Mouse (Mus musculus): Measurements from ENCODE around the gene Cnga1. TPM values are rescaled to one million over a fixed set of nuclear protein-coding genes. Genes with fewer than 3 reads are reported as not detected.

Gene Cnga1
- polyA plus RNA-seq, 1 experiment from 2014 or later = not detected

- WGBS = 68% methylated on average over 7 of the region's 7 CpGs
- no peak overlapping the region for H3K9ac ChIP-seq
- H3K4me3 ChIP-seq = no peak overlapping the region
- no peak overlapping the region for H3K27ac ChIP-seq
- no peaks in the 10 kb centered on the region for H3K27me3 ChIP-seq (replicated peaks)
- H3K36me3 ChIP-seq (replicated peaks) = no peaks in the 10 kb centered on the region
- no peak overlapping the region for H3K4me2 ChIP-seq
- no peak for ATAC-seq (replicated peaks)
- H3K9me3 ChIP-seq = no peaks in the 10 kb centered on the region
- no peaks in the 10 kb centered on the region for H3K4me1 ChIP-seq
Measured at GRCm38 (mm10) chr5:72656270-72656791, 12.3 kb upstream of the Cnga1 start.

- no peak overlapping the region for H3K4me3 ChIP-seq
- H3K9me3 ChIP-seq = no peaks in the 10 kb centered on the region
- peaks cover 7% of the 10 kb centered on the region; the same call in 1 of the 2 replicates for H3K27me3 ChIP-seq (replicated peaks)
- WGBS = 72% methylated on average over 10 of the region's 10 CpGs
- H3K4me2 ChIP-seq = no peak overlapping the region
- no peaks in the 10 kb centered on the region for H3K4me1 ChIP-seq
- H3K9ac ChIP-seq = no peak overlapping the region
- H3K36me3 ChIP-seq (replicated peaks) = no peaks in the 10 kb centered on the region
- H3K27ac ChIP-seq = no peak overlapping the region
- ATAC-seq (replicated peaks) = no peak
Measured at GRCm38 (mm10) chr5:72653068-72653674, 9.1 kb upstream of the Cnga1 start.

DNA sequence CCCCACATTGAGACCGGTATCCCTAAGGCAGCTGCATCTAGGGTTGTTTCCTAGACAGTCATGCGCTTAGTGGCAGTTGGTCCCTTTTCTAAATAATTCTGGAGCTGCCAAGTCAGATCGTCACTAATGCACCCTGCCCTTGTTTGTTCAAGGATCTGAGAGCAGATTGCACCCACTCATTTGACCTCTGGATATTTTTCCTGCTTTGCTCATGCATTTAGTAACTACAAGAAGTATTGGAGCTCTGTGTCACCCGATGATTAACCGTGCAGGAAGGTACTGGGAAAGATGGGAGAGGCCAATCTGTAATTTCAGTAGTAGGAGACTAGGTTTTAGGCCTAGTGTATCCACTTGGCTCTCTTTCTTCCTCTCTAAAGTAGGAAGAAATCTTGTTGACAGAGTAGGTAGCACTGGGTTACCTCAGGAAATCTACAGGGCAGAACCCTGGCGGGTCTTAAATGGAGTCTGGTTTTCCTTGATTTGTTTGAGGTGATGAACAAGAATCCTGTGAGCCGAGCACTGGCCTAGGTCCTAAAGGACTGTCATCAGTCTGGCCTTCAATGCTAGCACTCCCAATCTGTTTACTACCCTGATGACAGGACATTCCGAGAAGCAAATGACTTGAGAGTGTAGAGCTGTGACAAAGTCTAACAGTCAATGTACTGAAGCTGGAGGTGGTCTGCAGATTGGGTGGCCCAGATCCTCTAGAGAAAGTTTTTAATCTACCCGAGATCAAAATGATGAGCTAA lies 5.1 kb upstream of the Cnga1 start:
- 87% methylated on average over 9 of the region's 9 CpGs for WGBS
- Histone ChIP-seq H3K36me3 (replicated peaks) (no peaks in the 10 kb centered on the region), H3K4me2 (no peak overlapping the region), H3K4me3 (no peak overlapping the region), H3K9ac (no peak overlapping the region), H3K27ac (no peak overlapping the region), H3K9me3 (no peaks in the 10 kb centered on the region), H3K4me1 (peaks cover 13% of the 10 kb centered on the region), H3K27me3 (replicated peaks) (peaks cover 26% of the 10 kb centered on the region)
- ATAC-seq (replicated peaks) = no peak

GRCm38 (mm10) chr5:72647958-72648595 lies 4.0 kb upstream of the Cnga1 start:
- peak; percentile 76 for ATAC-seq (replicated peaks)
- 9% methylated on average over 18 of the region's 18 CpGs for WGBS

DNA sequence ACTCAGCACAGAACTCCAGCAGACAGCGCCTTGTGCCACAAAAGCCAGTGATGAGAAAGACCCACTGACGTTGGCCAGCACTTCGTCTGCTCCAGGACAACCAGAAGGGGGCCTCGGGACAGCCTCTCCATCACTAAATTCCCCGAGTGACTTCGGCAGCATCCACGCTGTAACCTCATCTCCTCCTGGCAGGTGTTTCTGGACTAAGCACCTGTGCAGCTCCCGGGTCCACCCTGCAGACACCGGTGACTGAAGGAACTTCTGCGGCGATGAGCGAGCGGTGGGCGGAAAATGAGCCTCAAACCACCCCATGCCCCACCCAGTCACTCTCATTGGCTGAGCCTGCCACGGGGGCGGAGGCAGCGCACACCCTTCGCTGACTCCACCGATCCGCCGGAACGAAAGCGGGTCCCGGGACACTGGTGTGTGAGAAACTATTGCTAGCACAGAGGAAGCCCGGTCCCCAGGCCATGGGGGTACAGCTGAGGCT lies 3.4 kb upstream of the Cnga1 start, which contains the start of gene Nipal1:
Gene Nipal1, plus strand, starts transcription at position 378 of the 490 bp plus-strand sequence.
- Histone ChIP-seq H3K9ac (peak within 1 kb of the TSS; percentile 33; the same call in 1 of the 2 replicates), H3K27me3 (replicated peaks) (peaks cover 26% of the 10 kb centered on the region), H3K36me3 (replicated peaks) (no peaks in the 10 kb centered on the region), H3K4me3 (peak within 1 kb of the TSS; percentile 49), H3K4me2 (peak within 1 kb of the TSS; percentile 98), H3K27ac (no peak within 1 kb of the TSS), H3K4me1 (peaks cover 13% of the 10 kb centered on the region), H3K9me3 (no peaks in the 10 kb centered on the region)
- under 1% methylated on average over 25 of the region's 25 CpGs for WGBS
- peak; percentile 95 for ATAC-seq (replicated peaks)

More at GRCm38 (mm10) chr5:72647958-72648595, 4.0 kb upstream of the Cnga1 start:
- peak overlapping the region; percentile 98 for H3K4me2 ChIP-seq
- H3K36me3 ChIP-seq (replicated peaks) = no peaks in the 10 kb centered on the region
- H3K4me3 ChIP-seq = peak overlapping the region; percentile 49
- no peak overlapping the region for H3K27ac ChIP-seq
- H3K9me3 ChIP-seq = no peaks in the 10 kb centered on the region
- peaks cover 13% of the 10 kb centered on the region for H3K4me1 ChIP-seq
- peak overlapping the region; percentile 33; the same call in 1 of the 2 replicates for H3K9ac ChIP-seq
- H3K27me3 ChIP-seq (replicated peaks) = peaks cover 26% of the 10 kb centered on the region

DNA sequence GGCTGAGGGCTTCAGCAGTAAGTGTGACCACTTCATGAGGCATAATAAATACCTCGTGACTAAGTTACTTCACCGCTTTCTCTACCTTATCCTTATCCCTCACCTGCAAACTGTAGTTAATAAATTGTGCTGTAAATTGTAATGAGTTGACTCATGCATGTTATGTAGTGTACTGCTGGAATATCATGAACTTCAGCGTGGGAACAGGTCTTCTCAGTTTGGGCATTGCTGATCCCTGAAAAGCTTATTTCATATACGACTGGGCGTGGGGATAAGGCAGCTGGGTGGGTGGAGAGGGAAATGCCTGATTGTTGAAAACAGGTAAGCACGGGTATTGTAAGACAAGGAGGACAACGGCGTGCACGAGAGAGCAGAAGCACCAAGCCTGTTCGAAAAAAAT lies 2.9 kb upstream of the Cnga1 start:
- ATAC-seq (replicated peaks) = no peak
- peak overlapping the region; percentile 98 for H3K4me2 ChIP-seq
- H3K27ac ChIP-seq = no peak overlapping the region
- no peaks in the 10 kb centered on the region for H3K36me3 ChIP-seq (replicated peaks)
- no peak overlapping the region for H3K9ac ChIP-seq
- H3K9me3 ChIP-seq = no peaks in the 10 kb centered on the region
- WGBS = 28% methylated on average over 10 of the region's 10 CpGs
- peaks cover 13% of the 10 kb centered on the region for H3K4me1 ChIP-seq
- H3K27me3 ChIP-seq (replicated peaks) = peaks cover 26% of the 10 kb centered on the region
- H3K4me3 ChIP-seq = peak overlapping the region; percentile 49

DNA sequence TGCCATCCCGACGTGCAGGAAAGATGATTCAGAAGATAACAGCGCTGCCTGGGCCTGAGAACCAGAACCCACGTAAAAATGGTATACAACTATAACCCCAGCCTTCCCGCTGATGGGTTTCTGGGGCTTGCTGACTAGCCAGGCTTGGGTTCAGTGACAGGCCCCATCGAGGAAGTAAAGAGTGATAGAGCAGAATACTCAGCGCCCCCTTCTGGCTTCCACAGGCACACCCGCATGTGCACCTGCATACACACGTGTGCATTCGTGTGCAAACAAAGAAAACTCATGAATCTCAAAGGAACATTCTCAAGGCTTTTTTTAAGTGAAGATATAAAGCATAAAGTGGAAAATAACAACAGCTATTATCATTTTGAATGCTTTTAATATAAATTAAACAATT lies 2.1 kb upstream of the Cnga1 start:
- H3K9ac ChIP-seq = no peak overlapping the region
- H3K36me3 ChIP-seq (replicated peaks) = no peaks in the 10 kb centered on the region
- H3K4me2 ChIP-seq = no peak overlapping the region
- peaks cover 26% of the 10 kb centered on the region for H3K27me3 ChIP-seq (replicated peaks)
- ATAC-seq (replicated peaks) = no peak
- WGBS = 40% methylated on average over 10 of the region's 10 CpGs
- no peaks in the 10 kb centered on the region for H3K9me3 ChIP-seq
- no peak overlapping the region for H3K4me3 ChIP-seq
- H3K4me1 ChIP-seq = peaks cover 13% of the 10 kb centered on the region
- H3K27ac ChIP-seq = no peak overlapping the region

GRCm38 (mm10) chr5:72643655-72644054 lies 420 bp downstream of the Cnga1 start:
- no peak for ATAC-seq (replicated peaks)
- H3K4me3 ChIP-seq = no peak overlapping the region
- H3K4me1 ChIP-seq = peaks cover 13% of the 10 kb centered on the region
- no peaks in the 10 kb centered on the region for H3K9me3 ChIP-seq
- no peak overlapping the region for H3K27ac ChIP-seq
- H3K9ac ChIP-seq = no peak overlapping the region
- no peaks in the 10 kb centered on the region for H3K36me3 ChIP-seq (replicated peaks)
- H3K4me2 ChIP-seq = no peak overlapping the region
- H3K27me3 ChIP-seq (replicated peaks) = peaks cover 21% of the 10 kb centered on the region
- WGBS = 41% methylated on average over 7 of the region's 7 CpGs

- Histone ChIP-seq H3K9ac (no peak overlapping the region), H3K4me3 (no peak overlapping the region), H3K9me3 (no peaks in the 10 kb centered on the region), H3K4me1 (no peaks in the 10 kb centered on the region), H3K27me3 (replicated peaks) (no peaks in the 10 kb centered on the region), H3K36me3 (replicated peaks) (no peaks in the 10 kb centered on the region), H3K27ac (no peak overlapping the region), H3K4me2 (no peak overlapping the region)
- 98% methylated on average over 1 of the region's 1 CpGs for WGBS
- no peak for ATAC-seq (replicated peaks)
Measured at GRCm38 (mm10) chr5:72640072-72640471, 4.0 kb downstream of the Cnga1 start.

DNA sequence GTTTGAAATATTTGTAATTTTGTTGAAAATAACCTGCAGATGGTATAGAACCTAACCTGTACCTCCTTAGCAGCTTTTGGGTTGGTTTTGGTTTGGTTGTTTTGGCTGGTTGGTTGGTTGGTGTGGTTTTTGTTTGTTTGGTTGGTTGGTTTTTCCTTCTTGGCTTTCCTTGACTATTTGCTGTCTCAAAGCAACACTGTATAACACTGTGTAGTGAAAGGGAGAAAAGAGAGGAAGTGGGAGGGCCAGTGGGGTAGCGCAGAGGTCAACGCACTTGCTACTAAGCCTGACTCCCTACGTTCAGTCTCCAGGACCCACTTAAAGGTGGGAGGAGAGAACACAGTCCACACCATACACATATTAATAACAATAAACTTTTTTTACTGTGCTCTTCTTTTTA lies 7.5 kb downstream of the Cnga1 start:
- no peak overlapping the region for H3K4me2 ChIP-seq
- no peaks in the 10 kb centered on the region for H3K9me3 ChIP-seq
- WGBS = 85% methylated on average over 3 of the region's 3 CpGs
- no peaks in the 10 kb centered on the region for H3K4me1 ChIP-seq
- H3K27me3 ChIP-seq (replicated peaks) = no peaks in the 10 kb centered on the region
- no peak overlapping the region for H3K9ac ChIP-seq
- no peak overlapping the region for H3K27ac ChIP-seq
- H3K36me3 ChIP-seq (replicated peaks) = no peaks in the 10 kb centered on the region
- no peak overlapping the region for H3K4me3 ChIP-seq
- no peak for ATAC-seq (replicated peaks)

DNA sequence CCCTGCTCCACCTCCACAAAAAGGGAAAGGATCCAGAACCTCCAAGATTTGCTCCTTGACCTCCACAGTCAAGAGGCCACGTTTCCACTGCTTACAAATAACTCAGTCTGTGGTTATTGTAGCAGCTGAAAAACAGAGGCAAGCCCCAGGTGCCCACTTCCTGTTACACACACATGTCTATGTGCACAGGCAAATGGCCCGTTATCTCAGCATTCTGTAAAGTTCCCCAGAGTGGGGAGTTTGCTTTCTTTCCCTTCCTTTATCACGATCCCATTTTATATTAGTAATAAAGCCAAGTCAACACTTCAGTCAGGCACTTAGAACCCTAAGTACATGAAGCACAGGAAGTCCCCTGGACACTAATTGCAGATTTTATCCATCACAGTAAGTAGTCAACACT lies 8.0 kb downstream of the Cnga1 start:
- no peaks in the 10 kb centered on the region for H3K4me1 ChIP-seq
- WGBS = 79% methylated on average over 3 of the region's 3 CpGs
- ATAC-seq (replicated peaks) = no peak

DNA sequence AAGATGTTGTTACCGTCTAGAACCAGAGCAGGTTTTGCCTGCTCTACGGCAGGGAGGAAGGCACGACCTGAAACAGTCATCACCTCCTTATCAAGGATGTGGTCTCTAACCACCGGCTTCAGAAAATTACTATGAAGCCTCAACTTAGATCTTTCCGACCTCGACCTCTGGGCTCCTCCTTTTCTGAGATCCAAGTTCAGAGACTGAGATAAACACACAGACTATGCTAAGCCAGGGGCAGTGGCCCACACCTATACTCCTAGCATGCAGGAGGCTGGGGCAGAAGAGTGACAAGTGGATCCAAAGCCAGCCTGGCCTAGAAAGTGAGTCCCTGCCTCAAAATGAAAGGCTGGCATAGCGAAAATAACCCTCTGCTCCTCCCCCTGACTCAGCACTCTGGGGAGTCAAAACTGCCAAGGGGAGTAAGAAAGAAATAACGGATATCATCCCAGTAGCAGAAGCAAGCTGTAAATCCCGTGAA lies 9.2 kb downstream of the Cnga1 start:
- no peak overlapping the region for H3K9ac ChIP-seq
- H3K4me3 ChIP-seq = no peak overlapping the region
- no peak overlapping the region for H3K4me2 ChIP-seq
- ATAC-seq (replicated peaks) = no peak
- H3K27ac ChIP-seq = no peak overlapping the region
- 89% methylated on average over 9 of the region's 9 CpGs for WGBS
- H3K36me3 ChIP-seq (replicated peaks) = no peaks in the 10 kb centered on the region
- H3K27me3 ChIP-seq (replicated peaks) = no peaks in the 10 kb centered on the region
- H3K9me3 ChIP-seq = no peaks in the 10 kb centered on the region
- no peaks in the 10 kb centered on the region for H3K4me1 ChIP-seq

More for the DNA sequence above, 8.0 kb downstream of the Cnga1 start:
- no peaks in the 10 kb centered on the region for H3K27me3 ChIP-seq (replicated peaks)
- no peak overlapping the region for H3K4me3 ChIP-seq
- no peaks in the 10 kb centered on the region for H3K9me3 ChIP-seq
- no peak overlapping the region for H3K4me2 ChIP-seq
- H3K9ac ChIP-seq = no peak overlapping the region
- no peak overlapping the region for H3K27ac ChIP-seq
- H3K36me3 ChIP-seq (replicated peaks) = no peaks in the 10 kb centered on the region
